Mouse (Mus musculus): ENCODE measurements around the gene Cc2d2b.

- TF ChIP-seq CTCF (IDR thresholded peaks at IDR 0.05; ENCODE audit: low read depth, low read length) (no peak), POLR2A (IDR thresholded peaks at IDR 0.05; ENCODE audit: borderline replicate concordance, low read depth, low read length) (no peak)
Observed at GRCm38 (mm10) chr19:40825636-40826035, 77.1 kb downstream of the Cc2d2b start.
